Mouse (Mus musculus) liver, postnatal 0 days (tissue): ENCODE data around the gene Morn5. TPM values are rescaled to one million over a fixed set of nuclear protein-coding genes. Genes with fewer than 3 reads are reported as not detected.
A peak's percentile ranks its signal among the peaks of the same experiment; 100 is the strongest.

ENCODE experiments used
- ATAC-seq: fragments of 200-750 bp; cut with Nextera tagmentation; 2 replicates; pipeline ENCODE4 v1.8.0; 2017; ENCODE audit warnings: mild to moderate bottlenecking, moderate library complexity
- DNase-seq: peaks from one replicate; pipeline ENCODE4 v3.0.0-alpha.2; 2016
- H3K27ac ChIP-seq: fragments of 300-500 bp; sonication (generic); 2 replicates; pipeline ENCODE4 v1.5.1; 2014; ENCODE audit warnings: antibody characterized with exemption, moderate library complexity, mild to moderate bottlenecking, low read depth
- H3K27me3 ChIP-seq: fragments of 300-500 bp; sonication (generic); 2 replicates; pipeline ENCODE4 v1.6.1; 2014; ENCODE audit warnings: low read length, control low read depth, mixed read lengths; ENCODE audit not compliant: insufficient read depth
- H3K36me3 ChIP-seq: fragments of 300-500 bp; sonication (generic); replicated peaks from 2 replicates; pipeline ENCODE4 v1.6.1; 2014; ENCODE audit warnings: mild to moderate bottlenecking, control low read depth, low read length, moderate library complexity, mixed read lengths; ENCODE audit not compliant: insufficient read depth
- H3K4me1 ChIP-seq: fragments of 300-500 bp; sonication (generic); 2 replicates; pipeline ENCODE4 v1.6.1; 2014; ENCODE audit warnings: antibody characterized with exemption, mild to moderate bottlenecking, control low read depth; ENCODE audit not compliant: insufficient read depth
- H3K4me2 ChIP-seq: fragments of 300-500 bp; sonication (generic); 2 replicates; pipeline ENCODE4 v1.6.1; 2014; ENCODE audit warnings: low read depth, mild to moderate bottlenecking, low read length, moderate library complexity, mixed read lengths
- H3K4me3 ChIP-seq: fragments of 300-500 bp; sonication (generic); 2 replicates; pipeline ENCODE4 v1.5.1; 2014; ENCODE audit warnings: low read depth, low read length
- H3K9ac ChIP-seq: fragments of 300-500 bp; sonication (generic); replicated peaks from 2 replicates; pipeline ENCODE4 v1.6.1; 2014; ENCODE audit warnings: mild to moderate bottlenecking, moderate library complexity
- H3K9me3 ChIP-seq: fragments of 300-500 bp; sonication (generic); 2 replicates; pipeline ENCODE4 v1.6.1; 2016; ENCODE audit warnings: mild to moderate bottlenecking, control low read depth, low read length, mixed read lengths
- CTCF ChIP-seq: sonication (generic); IDR thresholded peaks from 2 replicates; pipeline ENCODE4 v1.5.1; 2016; ENCODE audit warnings: antibody characterized with exemption, low read depth
- EP300 ChIP-seq: IDR thresholded peaks from 2 replicates; pipeline ENCODE4 v1.6.1; 2016; ENCODE audit warnings: antibody characterized with exemption, low read depth, mild to moderate bottlenecking
- WGBS: fragments of 180-500 bp; shearing (Covaris S2); extraction: QIAGEN DNeasy Blood & Tissue Kit; methylation state at CpG from one replicate; pipeline ENCODE4 v1.1.7; 2014; ENCODE audit not compliant: insufficient replicate concordance; 5-methylcytosine and 5-hydroxymethylcytosine counted together
- polyA plus RNA-seq: library from polyadenylated mRNA; unstranded; fragments of >200 nt; fragmentation: Nextera tagmentation; extraction: Ambion mirVana; gene quantifications from 2 replicates; pipeline ENCODE4 v1.2.1, GENCODE M21; 2015

Gene Morn5
- polyA plus RNA-seq, 1 experiment from 2014 or later: not detected

GRCm38 (mm10) chr2:36011331-36011825 is 37.9 kb upstream of the Morn5 start:
- H3K9ac ChIP-seq: no peak overlapping the region
- peaks cover 28% of the 10 kb centered on the region for H3K27me3 ChIP-seq
- peaks cover 4% of the 10 kb centered on the region for H3K4me1 ChIP-seq
- WGBS: 2% methylated on average over 41 of the region's 44 CpGs
- peak overlapping the region; percentile 40 for H3K4me3 ChIP-seq
- ATAC-seq: no peak
- H3K4me2 ChIP-seq: peak overlapping the region; percentile 69
- DNase-seq: peak; percentile 24
- TF ChIP-seq EP300 (no peak), CTCF (0 out of 2 replicates have a peak, but pooled peaks have one; percentile 26)
- no peaks in the 10 kb centered on the region for H3K9me3 ChIP-seq
- H3K27ac ChIP-seq: no peak overlapping the region
- no peaks in the 10 kb centered on the region for H3K36me3 ChIP-seq

- Histone ChIP-seq H3K27me3 (peaks cover 28% of the 10 kb centered on the region), H3K27ac (no peak overlapping the region), H3K9me3 (no peaks in the 10 kb centered on the region), H3K9ac (no peak overlapping the region), H3K36me3 (no peaks in the 10 kb centered on the region), H3K4me1 (peaks cover 4% of the 10 kb centered on the region), H3K4me3 (no peak overlapping the region), H3K4me2 (no peak overlapping the region)
- DNase-seq: no peak
- 0 out of 2 replicates have a peak, but pooled peaks have one; percentile 17 for ATAC-seq
- WGBS: 51% methylated on average over 12 of the region's 12 CpGs
- TF ChIP-seq CTCF: no peak
- TF ChIP-seq EP300: no peak
Observed at GRCm38 (mm10) chr2:36013010-36013409, 36.2 kb upstream of the Morn5 start.

- Histone ChIP-seq H3K9ac (no peak overlapping the region), H3K9me3 (no peaks in the 10 kb centered on the region), H3K4me2 (peak overlapping the region; percentile 55), H3K4me1 (no peaks in the 10 kb centered on the region), H3K27me3 (peaks cover 12% of the 10 kb centered on the region; the same call in 1 of the 2 replicates), H3K4me3 (peak overlapping the region; percentile 17; the same call in 1 of the 2 replicates), H3K27ac (no peak overlapping the region), H3K36me3 (no peaks in the 10 kb centered on the region)
- ATAC-seq (peak; percentile 63), DNase-seq (peak; percentile 81)
- TF ChIP-seq EP300: no peak
- TF ChIP-seq CTCF: peak; percentile 75
- WGBS: 9% methylated on average over 32 of the region's 32 CpGs
Observed at GRCm38 (mm10) chr2:36021385-36022159, 27.7 kb upstream of the Morn5 start.

DNA sequence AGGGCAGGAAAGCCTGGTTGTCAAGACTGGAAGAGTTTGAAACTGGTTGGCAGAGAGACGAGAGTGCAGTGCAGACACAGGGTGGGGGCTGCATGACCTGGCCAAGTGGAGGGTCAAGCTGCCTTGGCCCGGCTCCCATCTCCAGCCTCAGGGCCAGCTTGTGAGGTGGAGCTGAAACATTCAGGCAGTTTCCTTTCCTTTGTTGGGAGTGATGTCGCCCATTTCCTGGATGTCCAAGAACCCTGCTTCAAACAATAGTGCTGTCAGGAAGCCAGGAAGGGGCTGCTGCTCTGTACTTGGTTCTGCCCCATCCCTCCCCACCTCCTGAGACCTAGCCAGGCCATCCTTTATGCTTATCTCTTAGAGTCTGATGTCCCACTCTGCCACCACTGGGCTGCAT is 26.0 kb upstream of the Morn5 start:
- 39% methylated on average over 3 of the region's 3 CpGs for WGBS
- Histone ChIP-seq H3K9ac (no peak overlapping the region), H3K4me3 (no peak overlapping the region), H3K36me3 (no peaks in the 10 kb centered on the region), H3K4me1 (no peaks in the 10 kb centered on the region), H3K4me2 (no peak overlapping the region), H3K27me3 (peaks cover 12% of the 10 kb centered on the region; the same call in 1 of the 2 replicates), H3K27ac (no peak overlapping the region), H3K9me3 (no peaks in the 10 kb centered on the region)
- no peak for TF ChIP-seq EP300
- TF ChIP-seq CTCF: no peak
- no peak for DNase-seq
- no peak for ATAC-seq

- peaks cover 19% of the 10 kb centered on the region for H3K36me3 ChIP-seq
- no peak overlapping the region for H3K9ac ChIP-seq
- WGBS: 66% methylated on average over 7 of the region's 7 CpGs
- no peak for DNase-seq
- H3K27me3 ChIP-seq: no peaks in the 10 kb centered on the region
- ATAC-seq: no peak
- no peaks in the 10 kb centered on the region for H3K9me3 ChIP-seq
- H3K27ac ChIP-seq: no peak overlapping the region
- no peaks in the 10 kb centered on the region for H3K4me1 ChIP-seq
- H3K4me3 ChIP-seq: no peak overlapping the region
- no peak overlapping the region for H3K4me2 ChIP-seq
- TF ChIP-seq EP300: no peak
- no peak for TF ChIP-seq CTCF
Observed at GRCm38 (mm10) chr2:36032884-36033283, 16.4 kb upstream of the Morn5 start.

GRCm38 (mm10) chr2:36033966-36034365 is 15.3 kb upstream of the Morn5 start:
- no peak overlapping the region for H3K27ac ChIP-seq
- TF ChIP-seq CTCF (no peak), EP300 (no peak)
- peaks cover 26% of the 10 kb centered on the region for H3K36me3 ChIP-seq
- no peak for ATAC-seq
- H3K9me3 ChIP-seq: no peaks in the 10 kb centered on the region
- no peaks in the 10 kb centered on the region for H3K27me3 ChIP-seq
- no peak for DNase-seq
- H3K4me2 ChIP-seq: no peak overlapping the region
- 77% methylated on average over 7 of the region's 7 CpGs for WGBS
- H3K9ac ChIP-seq: no peak overlapping the region
- no peak overlapping the region for H3K4me3 ChIP-seq
- H3K4me1 ChIP-seq: no peaks in the 10 kb centered on the region
